Mouse (Mus musculus) bone marrow macrophage, adult 2 months (primary cell): ENCODE measurements around the gene Spock1.

Experiments used
- CTCF ChIP-seq: IDR thresholded peaks from 2 replicates; pipeline ENCODE4 v1.5.1; 2012; ENCODE audit warnings: low read depth, mild to moderate bottlenecking, low read length, moderate library complexity
- POLR2A ChIP-seq: IDR thresholded peaks from 2 replicates; pipeline ENCODE4 v1.6.1; 2012; ENCODE audit warnings: mild to moderate bottlenecking, low read depth, low read length, borderline replicate concordance

- TF ChIP-seq POLR2A: no peak
- TF ChIP-seq CTCF: no peak
Measured at GRCm38 (mm10) chr13:57637080-57637572, 271.0 kb downstream of the Spock1 start.
